Mouse (Mus musculus): ENCODE measurements around the gene Rchy1. TPM values are rescaled to one million over a fixed set of nuclear protein-coding genes. Genes with fewer than 3 reads are reported as not detected.

Rchy1 gene
- polyA plus RNA-seq, 1 experiment from 2014 or later = 58.0 TPM

Other genes with a start within 250 kb of the Rchy1 start
- 0.29 TPM in 1 of 2 replicates, not detected in the other for gene Odaph, start 24.4 kb upstream of the Rchy1 start, polyA plus RNA-seq (2014; fragmentation: Nextera tagmentation; extraction: Ambion mirVana)
- gene Cdkl2, start 80.8 kb upstream of the Rchy1 start, polyA plus RNA-seq (2014; fragmentation: Nextera tagmentation; extraction: Ambion mirVana) = 7.7 and 8.3 TPM in 2 replicates
- 377 and 407 TPM in 2 replicates for gene G3bp2, start 120.7 kb upstream of the Rchy1 start, polyA plus RNA-seq (2014; fragmentation: Nextera tagmentation; extraction: Ambion mirVana)
- 32.9 and 34.4 TPM in 2 replicates for gene Uso1, start 174.9 kb upstream of the Rchy1 start, polyA plus RNA-seq (2014; fragmentation: Nextera tagmentation; extraction: Ambion mirVana)

Data from midbrain, embryonic 14.5 days (tissue).